Mouse (Mus musculus) urinary bladder, postnatal 4 days (tissue): ENCODE results near the gene Cradd.

ENCODE experiments used
- DNase-seq, 2 experiments: peaks; one replicate each; pipeline ENCODE4 v3.0.0; 2021 to 2022; ENCODE audit warnings: low spot score in 2 of 2

Cradd gene

GRCm38 (mm10) chr10:95162691-95163374 is 161.1 kb downstream of the Cradd start:
- DNase-seq = no peak

- no peak for DNase-seq
Measured at GRCm38 (mm10) chr10:95159675-95160256, 164.2 kb downstream of the Cradd start.

GRCm38 (mm10) chr10:95156410-95156809 is 167.5 kb downstream of the Cradd start:
- DNase-seq = no peak

GRCm38 (mm10) chr10:95154675-95155074 is 169.3 kb downstream of the Cradd start:
- DNase-seq = no peak

- DNase-seq = no peak
Measured at GRCm38 (mm10) chr10:95153224-95153623, 170.7 kb downstream of the Cradd start.

- no peak for DNase-seq
Measured at GRCm38 (mm10) chr10:95152503-95152989, 171.4 kb downstream of the Cradd start.

- no peak for DNase-seq
Measured at GRCm38 (mm10) chr10:95151012-95151768, 172.7 kb downstream of the Cradd start.

GRCm38 (mm10) chr10:95149666-95150065 is 174.3 kb downstream of the Cradd start:
- DNase-seq = no peak

- no peak for DNase-seq
Measured at GRCm38 (mm10) chr10:95148641-95149040, 175.3 kb downstream of the Cradd start.

- DNase-seq = no peak
Measured at GRCm38 (mm10) chr10:95147136-95147901, 176.6 kb downstream of the Cradd start.

- no peak for DNase-seq
Measured at GRCm38 (mm10) chr10:95146491-95146890, 177.4 kb downstream of the Cradd start.

GRCm38 (mm10) chr10:95145204-95145926 is 178.6 kb downstream of the Cradd start:
- no peak for DNase-seq

GRCm38 (mm10) chr10:95144414-95145130 is 179.4 kb downstream of the Cradd start:
- DNase-seq = no peak

GRCm38 (mm10) chr10:95143446-95144114 is 180.4 kb downstream of the Cradd start:
- DNase-seq = no peak

- peak; percentile 61 to 67 for DNase-seq
Measured at GRCm38 (mm10) chr10:95142844-95143435, 181.0 kb downstream of the Cradd start.

- no peak for DNase-seq
Measured at GRCm38 (mm10) chr10:95141075-95141474, 182.9 kb downstream of the Cradd start.

GRCm38 (mm10) chr10:95140191-95140590 is 183.7 kb downstream of the Cradd start:
- no peak for DNase-seq

GRCm38 (mm10) chr10:95139645-95140044 is 184.3 kb downstream of the Cradd start:
- DNase-seq = peak in 1 of 2 experiments; percentile 47

GRCm38 (mm10) chr10:95133057-95133456 is 190.9 kb downstream of the Cradd start:
- DNase-seq = no peak
